Mouse (Mus musculus): ENCODE measurements around the gene Fkbp5. TPM values are rescaled to one million over a fixed set of nuclear protein-coding genes. Genes with fewer than 3 reads are reported as not detected.

Gene Fkbp5
- polyA plus RNA-seq, 1 experiment from 2014 or later, result 16.2 TPM

- Histone ChIP-seq H3K27me3 (peaks cover 27% of the 10 kb centered on the region), H3K36me3 (no peaks in the 10 kb centered on the region), H3K4me1 (replicated peaks) (peaks cover 41% of the 10 kb centered on the region), H3K4me3 (peak within 1 kb of the TSS; percentile 93), H3K9me3 (replicated peaks) (no peaks in the 10 kb centered on the region), H3K9ac (peak within 1 kb of the TSS; percentile 94), H3K27ac (peak within 1 kb of the TSS; percentile 96), H3K4me2 (peak within 1 kb of the TSS; percentile 98)
- WGBS, result under 1% methylated on average over 56 of the region's 73 CpGs
- peak; percentile 81 for ATAC-seq (replicated peaks; ENCODE audit: insufficient number of reproducible peaks, insufficient read depth, low FRiP score, low read depth)
These were observed 166.6 kb downstream of the Fkbp5 start, which contains the start of gene Tead3 for GRCm38 (mm10) chr17:28350466-28351352. Gene Tead3 (minus strand): TSS chr17:28350817.

- no peaks in the 10 kb centered on the region for H3K36me3 ChIP-seq
- peak overlapping the region; percentile 98 for H3K4me2 ChIP-seq
- under 1% methylated on average over 54 of the region's 54 CpGs for WGBS
- peak overlapping the region; percentile 93 for H3K4me3 ChIP-seq
- H3K4me1 ChIP-seq (replicated peaks), result peaks cover 48% of the 10 kb centered on the region
- peaks cover 27% of the 10 kb centered on the region for H3K27me3 ChIP-seq
- peak overlapping the region; percentile 96 for H3K27ac ChIP-seq
- no peaks in the 10 kb centered on the region for H3K9me3 ChIP-seq (replicated peaks)
- peak overlapping the region; percentile 94 for H3K9ac ChIP-seq
- peak; percentile 43 for ATAC-seq (replicated peaks; ENCODE audit: insufficient number of reproducible peaks, insufficient read depth, low FRiP score, low read depth)
These were observed 167.3 kb downstream of the Fkbp5 start for GRCm38 (mm10) chr17:28349901-28350465.

- H3K27me3 ChIP-seq, result peaks cover 27% of the 10 kb centered on the region
- peak overlapping the region; percentile 98 for H3K4me2 ChIP-seq
- H3K4me3 ChIP-seq, result peak overlapping the region; percentile 93
- H3K9me3 ChIP-seq (replicated peaks), result no peaks in the 10 kb centered on the region
- H3K4me1 ChIP-seq (replicated peaks), result peaks cover 55% of the 10 kb centered on the region
- WGBS, result 16% methylated on average over 12 of the region's 13 CpGs
- no peak for ATAC-seq (replicated peaks; ENCODE audit: insufficient number of reproducible peaks, insufficient read depth, low FRiP score, low read depth)
- H3K36me3 ChIP-seq, result no peaks in the 10 kb centered on the region
- H3K9ac ChIP-seq, result peak overlapping the region; percentile 94
- H3K27ac ChIP-seq, result peak overlapping the region; percentile 96
These were observed 168.0 kb downstream of the Fkbp5 start for GRCm38 (mm10) chr17:28349264-28349880.

Small RNA genes within 50 kb of the gene (microRNA-seq; reads per million reads assigned to microRNA genes)
- not detected for gene Gm25195
- gene Mir6969, result not detected

Other genes with a start within 250 kb of the Fkbp5 start
- gene Fance, start 204.0 kb downstream of the Fkbp5 start, polyA plus RNA-seq (2015; fragmentation: Nextera tagmentation; extraction: Ambion mirVana), result 18.8 and 25.3 TPM in 2 replicates
- gene Rpl10a, start 189.1 kb downstream of the Fkbp5 start, polyA plus RNA-seq (2015; fragmentation: Nextera tagmentation; extraction: Ambion mirVana), result 305 and 312 TPM in 2 replicates
- 5.3 and 6.6 TPM in 2 replicates for gene Tead3, start 166.7 kb downstream of the Fkbp5 start, polyA plus RNA-seq (2015; fragmentation: Nextera tagmentation; extraction: Ambion mirVana)
- gene Tulp1, start 152.3 kb downstream of the Fkbp5 start, polyA plus RNA-seq (2015; fragmentation: Nextera tagmentation; extraction: Ambion mirVana), result 2.6 and 4.3 TPM in 2 replicates
- not detected in 2 replicates for gene Armc12, start 13.3 kb upstream of the Fkbp5 start, polyA plus RNA-seq (2015; fragmentation: Nextera tagmentation; extraction: Ambion mirVana)
- gene Clpsl2, start 31.9 kb upstream of the Fkbp5 start, polyA plus RNA-seq (2015; fragmentation: Nextera tagmentation; extraction: Ambion mirVana), result not detected in 2 replicates
- gene Clps, start 43.2 kb upstream of the Fkbp5 start, polyA plus RNA-seq (2015; fragmentation: Nextera tagmentation; extraction: Ambion mirVana), result 1.1 and 1.2 TPM in 2 replicates
- gene Lhfpl5, start 58.1 kb upstream of the Fkbp5 start, polyA plus RNA-seq (2015; fragmentation: Nextera tagmentation; extraction: Ambion mirVana), result 0.15 and 0.42 TPM in 2 replicates
- 39.8 and 45.4 TPM in 2 replicates for gene Srpk1, start 105.2 kb upstream of the Fkbp5 start, polyA plus RNA-seq (2015; fragmentation: Nextera tagmentation; extraction: Ambion mirVana)
- gene Slc26a8, start 172.7 kb upstream of the Fkbp5 start, polyA plus RNA-seq (2015; fragmentation: Nextera tagmentation; extraction: Ambion mirVana), result 0.23 and 0.66 TPM in 2 replicates
- gene Mapk14, start 173.8 kb upstream of the Fkbp5 start, polyA plus RNA-seq (2015; fragmentation: Nextera tagmentation; extraction: Ambion mirVana), result 22.0 and 31.1 TPM in 2 replicates
- gene AC170998.1, start 208.6 kb upstream of the Fkbp5 start, polyA plus RNA-seq (2015; fragmentation: Nextera tagmentation; extraction: Ambion mirVana), result 1.6 and 2.0 TPM in 2 replicates